Mouse (Mus musculus): ENCODE results near the gene Fbxw10. TPM values are rescaled to one million over a fixed set of nuclear protein-coding genes. Genes with fewer than 3 reads are reported as not detected.

Gene Fbxw10
- polyA plus RNA-seq, 1 experiment from 2014 or later = 0.32 TPM

DNA sequence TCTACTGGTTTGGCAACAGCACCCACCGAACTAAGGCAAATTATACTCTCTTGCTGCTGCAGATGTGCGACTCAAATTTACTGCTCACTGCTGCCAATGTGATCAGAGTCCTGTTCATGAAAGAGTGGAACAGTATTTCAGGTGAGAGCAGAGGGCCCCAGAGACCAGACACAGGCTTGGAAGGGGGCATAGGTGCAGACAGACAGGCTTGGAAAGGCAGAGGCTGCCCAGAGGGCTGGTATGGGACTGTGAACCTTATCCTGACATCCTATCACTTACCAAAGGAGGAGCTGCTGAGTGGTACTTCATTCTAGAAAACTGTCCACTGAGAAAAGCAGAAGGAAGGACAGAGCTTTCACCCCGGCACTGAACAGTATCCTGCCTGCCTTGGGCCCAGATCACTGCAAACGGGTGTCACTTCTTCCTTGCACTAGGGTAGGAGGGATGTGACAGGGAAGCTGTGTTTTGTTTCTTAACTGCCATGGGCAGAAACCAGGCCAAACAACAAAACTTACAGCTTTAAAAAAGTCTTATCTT is 854 bp downstream of the Fbxw10 start:
- no peak overlapping the region for H3K27ac ChIP-seq (replicated peaks; ENCODE audit: low read depth, low read length)
- ATAC-seq (replicated peaks; ENCODE audit: insufficient number of reproducible peaks, low FRiP score, low TSS enrichment, low read depth) (no peak), DNase-seq (ENCODE audit: low spot score) (no peak)
- H3K27me3 ChIP-seq (ENCODE audit: control insufficient read depth, insufficient read depth, low read length) = no peaks in the 10 kb centered on the region
- H3K4me1 ChIP-seq (ENCODE audit: control insufficient read depth, insufficient read depth, low read length) = no peaks in the 10 kb centered on the region; the same call in 1 of the 2 replicates
- no peak overlapping the region for H3K4me3 ChIP-seq (ENCODE audit: low read depth, low read length)
- H3K9ac ChIP-seq (replicated peaks; ENCODE audit: low read length) = no peak overlapping the region
- no peaks in the 10 kb centered on the region for H3K36me3 ChIP-seq (replicated peaks; ENCODE audit: control insufficient read depth, insufficient read depth, low read depth, low read length)
- WGBS = 32% methylated on average over 4 of the region's 4 CpGs
- no peaks in the 10 kb centered on the region for H3K9me3 ChIP-seq (replicated peaks; ENCODE audit: control insufficient read depth, low read length)
- no peak overlapping the region for H3K4me2 ChIP-seq (ENCODE audit: low read depth, low read length)

GRCm38 (mm10) chr11:62848301-62848700 is 1.4 kb downstream of the Fbxw10 start:
- Histone ChIP-seq H3K4me2 (ENCODE audit: low read depth, low read length) (no peak overlapping the region), H3K27me3 (ENCODE audit: control insufficient read depth, insufficient read depth, low read length) (no peaks in the 10 kb centered on the region), H3K4me3 (ENCODE audit: low read depth, low read length) (no peak overlapping the region), H3K36me3 (replicated peaks; ENCODE audit: control insufficient read depth, insufficient read depth, low read depth, low read length) (no peaks in the 10 kb centered on the region), H3K9ac (replicated peaks; ENCODE audit: low read length) (no peak overlapping the region), H3K27ac (replicated peaks; ENCODE audit: low read depth, low read length) (no peak overlapping the region), H3K9me3 (replicated peaks; ENCODE audit: control insufficient read depth, low read length) (no peaks in the 10 kb centered on the region), H3K4me1 (ENCODE audit: control insufficient read depth, insufficient read depth, low read length) (no peaks in the 10 kb centered on the region; the same call in 1 of the 2 replicates)
- ATAC-seq (replicated peaks; ENCODE audit: insufficient number of reproducible peaks, low FRiP score, low TSS enrichment, low read depth) = no peak
- 21% methylated on average over 2 of the region's 2 CpGs for whole genome bisulfite sequencing
- no peak for DNase-seq (ENCODE audit: low spot score)

DNA sequence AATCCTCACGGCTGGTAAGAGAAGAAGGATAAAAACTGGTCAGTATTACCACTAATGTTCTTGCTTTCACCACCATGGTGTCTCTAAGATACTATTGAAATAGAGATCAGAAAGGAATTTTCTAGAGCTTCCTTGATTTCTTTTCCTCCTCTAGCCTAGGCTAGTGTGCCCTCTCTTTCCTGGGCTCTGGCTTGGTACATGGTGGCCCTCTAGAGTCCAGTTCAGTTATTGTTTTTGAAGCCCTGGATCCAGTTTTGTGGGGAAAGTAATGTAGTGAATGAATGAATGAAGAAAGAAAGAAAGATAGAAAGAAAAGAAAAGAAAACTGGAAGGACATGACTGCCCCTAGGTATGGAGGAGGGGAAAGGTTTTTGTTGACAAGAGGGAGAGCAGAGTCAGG is 4.3 kb downstream of the Fbxw10 start:
- 77% methylated on average over 1 of the region's 1 CpGs for whole genome bisulfite sequencing
- no peak for ATAC-seq (replicated peaks; ENCODE audit: insufficient number of reproducible peaks, low FRiP score, low TSS enrichment, low read depth)
- no peak overlapping the region for H3K4me3 ChIP-seq (ENCODE audit: low read depth, low read length)
- H3K27me3 ChIP-seq (ENCODE audit: control insufficient read depth, insufficient read depth, low read length) = no peaks in the 10 kb centered on the region
- DNase-seq (ENCODE audit: low spot score) = peak; percentile 23
- no peak overlapping the region for H3K9ac ChIP-seq (replicated peaks; ENCODE audit: low read length)
- H3K9me3 ChIP-seq (replicated peaks; ENCODE audit: control insufficient read depth, low read length) = no peaks in the 10 kb centered on the region
- no peaks in the 10 kb centered on the region for H3K36me3 ChIP-seq (replicated peaks; ENCODE audit: control insufficient read depth, insufficient read depth, low read depth, low read length)
- H3K4me1 ChIP-seq (ENCODE audit: control insufficient read depth, insufficient read depth, low read length) = no peaks in the 10 kb centered on the region; the same call in 1 of the 2 replicates
- no peak overlapping the region for H3K4me2 ChIP-seq (ENCODE audit: low read depth, low read length)
- H3K27ac ChIP-seq (replicated peaks; ENCODE audit: low read depth, low read length) = no peak overlapping the region

- no peaks in the 10 kb centered on the region for H3K27me3 ChIP-seq (ENCODE audit: control insufficient read depth, insufficient read depth, low read length)
- no peak overlapping the region for H3K9ac ChIP-seq (replicated peaks; ENCODE audit: low read length)
- 86% methylated on average over 6 of the region's 6 CpGs for WGBS
- ATAC-seq (replicated peaks; ENCODE audit: insufficient number of reproducible peaks, low FRiP score, low TSS enrichment, low read depth) = no peak; the same call in 1 of the 2 replicates
- no peaks in the 10 kb centered on the region for H3K9me3 ChIP-seq (replicated peaks; ENCODE audit: control insufficient read depth, low read length)
- H3K4me2 ChIP-seq (ENCODE audit: low read depth, low read length) = no peak overlapping the region
- no peak overlapping the region for H3K27ac ChIP-seq (replicated peaks; ENCODE audit: low read depth, low read length)
- no peak overlapping the region for H3K4me3 ChIP-seq (ENCODE audit: low read depth, low read length)
- no peak for DNase-seq (ENCODE audit: low spot score)
- no peaks in the 10 kb centered on the region for H3K36me3 ChIP-seq (replicated peaks; ENCODE audit: control insufficient read depth, insufficient read depth, low read depth, low read length)
- no peaks in the 10 kb centered on the region for H3K4me1 ChIP-seq (ENCODE audit: control insufficient read depth, insufficient read depth, low read length)
These were observed 6.5 kb downstream of the Fbxw10 start for GRCm38 (mm10) chr11:62853334-62853733.

- H3K36me3 ChIP-seq (replicated peaks; ENCODE audit: control insufficient read depth, insufficient read depth, low read depth, low read length) = no peaks in the 10 kb centered on the region
- H3K27ac ChIP-seq (replicated peaks; ENCODE audit: low read depth, low read length) = no peak overlapping the region
- no peaks in the 10 kb centered on the region for H3K27me3 ChIP-seq (ENCODE audit: control insufficient read depth, insufficient read depth, low read length)
- no peak overlapping the region for H3K4me2 ChIP-seq (ENCODE audit: low read depth, low read length)
- no peak for ATAC-seq (replicated peaks; ENCODE audit: insufficient number of reproducible peaks, low FRiP score, low TSS enrichment, low read depth)
- no peak overlapping the region for H3K4me3 ChIP-seq (ENCODE audit: low read depth, low read length)
- no peak overlapping the region for H3K9ac ChIP-seq (replicated peaks; ENCODE audit: low read length)
- 65% methylated on average over 4 of the region's 4 CpGs for WGBS
- H3K9me3 ChIP-seq (replicated peaks; ENCODE audit: control insufficient read depth, low read length) = no peaks in the 10 kb centered on the region
- no peaks in the 10 kb centered on the region for H3K4me1 ChIP-seq (ENCODE audit: control insufficient read depth, insufficient read depth, low read length)
- no peak for DNase-seq (ENCODE audit: low spot score)
These were observed 18.7 kb downstream of the Fbxw10 start for GRCm38 (mm10) chr11:62865562-62865961.

GRCm38 (mm10) chr11:62866685-62867084 is 19.8 kb downstream of the Fbxw10 start:
- DNase-seq (ENCODE audit: low spot score) (no peak), ATAC-seq (replicated peaks; ENCODE audit: insufficient number of reproducible peaks, low FRiP score, low TSS enrichment, low read depth) (no peak)
- Histone ChIP-seq H3K36me3 (replicated peaks; ENCODE audit: control insufficient read depth, insufficient read depth, low read depth, low read length) (no peaks in the 10 kb centered on the region), H3K27ac (replicated peaks; ENCODE audit: low read depth, low read length) (no peak overlapping the region), H3K27me3 (ENCODE audit: control insufficient read depth, insufficient read depth, low read length) (no peaks in the 10 kb centered on the region), H3K9me3 (replicated peaks; ENCODE audit: control insufficient read depth, low read length) (no peaks in the 10 kb centered on the region), H3K9ac (replicated peaks; ENCODE audit: low read length) (no peak overlapping the region), H3K4me1 (ENCODE audit: control insufficient read depth, insufficient read depth, low read length) (no peaks in the 10 kb centered on the region), H3K4me2 (ENCODE audit: low read depth, low read length) (no peak overlapping the region), H3K4me3 (ENCODE audit: low read depth, low read length) (no peak overlapping the region)
- 80% methylated on average over 7 of the region's 7 CpGs for WGBS

- Histone ChIP-seq H3K27ac (replicated peaks; ENCODE audit: low read depth, low read length) (no peak overlapping the region), H3K36me3 (replicated peaks; ENCODE audit: control insufficient read depth, insufficient read depth, low read depth, low read length) (no peaks in the 10 kb centered on the region)
These were observed 22.3 kb downstream of the Fbxw10 start for GRCm38 (mm10) chr11:62869201-62869600.

GRCm38 (mm10) chr11:62869715-62870371 is 23.0 kb downstream of the Fbxw10 start:
- Histone ChIP-seq H3K4me2 (ENCODE audit: low read depth, low read length) (no peak overlapping the region), H3K9ac (replicated peaks; ENCODE audit: low read length) (no peak overlapping the region), H3K27ac (replicated peaks; ENCODE audit: low read depth, low read length) (no peak overlapping the region), H3K9me3 (replicated peaks; ENCODE audit: control insufficient read depth, low read length) (no peaks in the 10 kb centered on the region), H3K27me3 (ENCODE audit: control insufficient read depth, insufficient read depth, low read length) (no peaks in the 10 kb centered on the region), H3K4me1 (ENCODE audit: control insufficient read depth, insufficient read depth, low read length) (no peaks in the 10 kb centered on the region), H3K36me3 (replicated peaks; ENCODE audit: control insufficient read depth, insufficient read depth, low read depth, low read length) (no peaks in the 10 kb centered on the region), H3K4me3 (ENCODE audit: low read depth, low read length) (no peak overlapping the region)
- DNase-seq (ENCODE audit: low spot score) (no peak), ATAC-seq (replicated peaks; ENCODE audit: insufficient number of reproducible peaks, low FRiP score, low TSS enrichment, low read depth) (no peak)
- WGBS = 83% methylated on average over 8 of the region's 8 CpGs

More at GRCm38 (mm10) chr11:62869201-62869600, 22.3 kb downstream of the Fbxw10 start:
- no peak overlapping the region for H3K4me3 ChIP-seq (ENCODE audit: low read depth, low read length)
- ATAC-seq (replicated peaks; ENCODE audit: insufficient number of reproducible peaks, low FRiP score, low TSS enrichment, low read depth) = no peak
- H3K4me1 ChIP-seq (ENCODE audit: control insufficient read depth, insufficient read depth, low read length) = no peaks in the 10 kb centered on the region
- no peaks in the 10 kb centered on the region for H3K9me3 ChIP-seq (replicated peaks; ENCODE audit: control insufficient read depth, low read length)
- no peak for DNase-seq (ENCODE audit: low spot score)
- H3K27me3 ChIP-seq (ENCODE audit: control insufficient read depth, insufficient read depth, low read length) = no peaks in the 10 kb centered on the region
- H3K4me2 ChIP-seq (ENCODE audit: low read depth, low read length) = no peak overlapping the region
- 74% methylated on average over 5 of the region's 5 CpGs for WGBS
- H3K9ac ChIP-seq (replicated peaks; ENCODE audit: low read length) = no peak overlapping the region
